Mouse (Mus musculus): Measurements from ENCODE around the gene Gm21976.

DNA sequence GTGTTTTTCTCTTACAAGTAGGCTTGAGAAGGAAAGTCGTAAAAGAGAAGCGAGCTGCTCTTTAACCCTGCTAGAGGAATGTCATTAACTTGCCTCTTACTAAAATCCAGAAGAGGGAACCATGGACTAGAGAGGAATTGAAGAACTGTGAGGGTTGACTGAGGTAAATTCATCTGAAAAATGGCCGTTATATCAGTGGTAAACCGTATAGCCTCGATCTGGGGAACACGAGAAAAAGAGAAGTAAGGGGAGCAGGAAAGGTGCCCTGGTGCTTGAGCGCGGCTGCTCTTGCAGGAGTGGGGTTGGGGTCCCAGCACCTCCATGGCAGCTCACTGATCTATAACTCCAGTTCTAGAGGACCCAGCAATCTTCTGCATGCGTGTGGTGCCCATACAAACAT is 5.7 kb upstream of the Gm21976 start:
- TF ChIP-seq POLR2A (IDR thresholded peaks at IDR 0.05; ENCODE audit: control insufficient read depth, low read depth, low read length) (no peak), CTCF (IDR thresholded peaks at IDR 0.05; ENCODE audit: control insufficient read depth, insufficient read depth, insufficient replicate concordance, low read depth, low read length) (no peak)
